Mouse (Mus musculus): ENCODE results near the gene Pkd1l3. TPM values are rescaled to one million over a fixed set of nuclear protein-coding genes. Genes with fewer than 3 reads are reported as not detected.

Pkd1l3 gene
- total RNA-seq, 2 experiments from 2014 or later, result 2.0 to 3.1 TPM

DNA sequence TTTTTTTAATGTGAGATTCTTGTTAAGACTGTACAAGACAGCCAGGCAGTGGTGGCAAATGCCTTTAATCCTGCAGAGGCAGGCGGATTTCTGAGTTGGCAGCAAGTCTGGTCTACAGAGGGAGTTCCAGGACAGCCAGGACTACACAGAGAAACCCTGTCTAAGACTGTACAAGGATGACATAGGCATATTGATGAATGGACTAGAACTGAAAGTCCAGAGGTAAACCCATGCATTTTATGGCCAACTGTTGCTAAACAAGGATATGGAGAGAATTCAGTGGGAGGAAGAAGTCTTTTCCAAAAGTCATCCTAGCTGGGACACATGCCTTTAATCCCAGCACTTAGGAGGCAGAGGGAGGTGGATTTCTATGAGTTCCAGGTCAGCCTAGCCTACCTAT is 83.4 kb downstream of the Pkd1l3 start:
- no peak for DNase-seq (ENCODE audit: low spot score in 2 of 2)

DNA sequence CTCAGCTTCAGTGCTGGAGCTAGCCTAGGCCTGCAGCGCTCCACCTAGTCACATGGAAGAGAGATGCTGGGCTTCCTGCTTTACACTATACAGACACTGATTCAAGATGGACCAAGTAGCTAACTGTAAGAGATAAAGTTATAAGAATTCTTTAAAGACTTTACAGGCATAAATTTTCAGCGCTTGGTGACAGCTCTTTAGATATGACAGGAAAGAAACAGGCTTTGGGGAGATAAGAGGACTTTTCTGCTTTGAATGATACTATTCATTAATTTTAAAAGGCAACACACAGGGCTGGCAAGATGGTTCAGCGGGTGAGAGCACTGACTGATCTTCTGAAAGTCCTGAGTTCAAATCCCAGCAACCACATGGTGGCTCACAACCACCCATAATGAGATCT is 84.2 kb downstream of the Pkd1l3 start:
- DNase-seq (ENCODE audit: low spot score in 2 of 2), result no peak

DNA sequence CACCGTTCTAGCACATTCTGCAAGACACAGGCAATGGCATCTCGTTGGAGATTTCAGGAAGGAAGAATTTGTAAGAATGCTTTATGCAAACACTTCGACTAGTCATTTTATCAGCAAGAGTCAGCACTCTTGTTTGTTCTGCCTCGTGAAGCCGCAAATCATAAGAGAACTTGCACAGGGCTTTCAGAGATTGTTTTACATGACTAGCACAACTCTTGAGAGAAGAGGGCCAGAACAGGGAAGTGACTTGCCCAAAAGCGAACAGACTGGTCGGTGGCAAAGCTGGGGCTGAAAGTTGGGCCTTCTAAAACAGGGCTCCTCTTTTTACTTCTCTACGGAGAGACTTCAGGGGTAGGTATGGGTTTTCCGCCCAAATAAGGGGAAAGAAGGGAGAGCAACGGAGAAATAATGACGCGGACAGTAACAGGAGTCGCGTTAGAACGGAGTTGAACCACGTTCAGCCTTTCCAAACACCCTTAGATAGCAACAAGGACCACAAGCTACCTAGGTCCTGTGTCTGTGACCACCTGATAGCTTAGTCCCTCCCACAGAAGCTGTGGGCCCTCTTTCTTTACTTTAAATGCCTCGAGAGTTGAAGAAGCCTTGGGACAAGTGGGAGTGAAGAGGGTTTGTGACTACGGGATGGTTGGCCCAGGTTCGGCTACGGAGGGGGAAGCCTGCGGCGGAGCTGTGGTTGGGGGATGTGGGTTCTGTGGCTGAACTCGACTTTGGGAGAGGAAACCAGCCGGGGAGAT is 90.4 kb downstream of the Pkd1l3 start:
- DNase-seq (ENCODE audit: low spot score in 2 of 2), result no peak

DNA sequence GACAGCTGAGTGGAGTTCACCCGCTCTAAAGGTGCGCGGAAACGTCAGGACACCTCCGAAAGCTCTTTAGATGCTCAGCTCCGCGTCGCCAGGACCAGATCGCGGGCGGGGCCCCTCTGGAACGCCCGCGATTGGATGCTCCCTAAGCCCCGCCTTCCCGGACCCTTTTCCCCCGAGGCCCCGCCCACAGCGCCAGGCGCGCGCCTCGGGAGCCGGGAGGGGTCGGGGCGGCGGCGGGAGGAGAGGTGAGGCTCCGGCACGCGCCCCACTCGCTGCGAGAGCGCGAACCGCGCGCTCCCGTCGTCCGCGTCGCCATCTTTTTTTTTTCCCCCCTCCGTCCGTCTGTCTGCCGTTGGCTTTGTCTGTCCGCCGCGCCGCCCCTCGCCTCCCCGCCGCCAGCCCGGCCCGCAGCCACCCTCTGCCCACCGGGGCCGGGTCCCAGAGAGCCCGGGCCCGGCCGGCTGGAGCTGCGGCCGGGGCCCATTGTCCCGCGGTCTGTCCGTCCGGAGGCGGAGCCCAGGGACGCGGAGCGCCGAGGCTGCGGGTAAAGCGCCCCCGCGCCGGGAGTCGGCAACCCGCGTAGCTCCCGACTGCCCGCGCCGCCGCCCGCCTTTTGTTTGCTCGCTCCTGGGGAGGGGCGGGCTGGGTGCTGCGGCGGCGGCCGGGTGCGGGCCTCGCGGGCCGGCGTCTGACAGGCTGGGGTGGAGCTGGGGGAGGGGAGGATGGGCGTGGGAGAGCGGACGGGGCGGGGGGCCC is 91.2 kb downstream of the Pkd1l3 start, which contains the start of gene Zfp821:
Gene Zfp821, plus strand, starts transcription at position 227 of the 756 bp plus-strand sequence.
- DNase-seq (ENCODE audit: low spot score in 2 of 2), result peak; percentile 92 to 95

DNA sequence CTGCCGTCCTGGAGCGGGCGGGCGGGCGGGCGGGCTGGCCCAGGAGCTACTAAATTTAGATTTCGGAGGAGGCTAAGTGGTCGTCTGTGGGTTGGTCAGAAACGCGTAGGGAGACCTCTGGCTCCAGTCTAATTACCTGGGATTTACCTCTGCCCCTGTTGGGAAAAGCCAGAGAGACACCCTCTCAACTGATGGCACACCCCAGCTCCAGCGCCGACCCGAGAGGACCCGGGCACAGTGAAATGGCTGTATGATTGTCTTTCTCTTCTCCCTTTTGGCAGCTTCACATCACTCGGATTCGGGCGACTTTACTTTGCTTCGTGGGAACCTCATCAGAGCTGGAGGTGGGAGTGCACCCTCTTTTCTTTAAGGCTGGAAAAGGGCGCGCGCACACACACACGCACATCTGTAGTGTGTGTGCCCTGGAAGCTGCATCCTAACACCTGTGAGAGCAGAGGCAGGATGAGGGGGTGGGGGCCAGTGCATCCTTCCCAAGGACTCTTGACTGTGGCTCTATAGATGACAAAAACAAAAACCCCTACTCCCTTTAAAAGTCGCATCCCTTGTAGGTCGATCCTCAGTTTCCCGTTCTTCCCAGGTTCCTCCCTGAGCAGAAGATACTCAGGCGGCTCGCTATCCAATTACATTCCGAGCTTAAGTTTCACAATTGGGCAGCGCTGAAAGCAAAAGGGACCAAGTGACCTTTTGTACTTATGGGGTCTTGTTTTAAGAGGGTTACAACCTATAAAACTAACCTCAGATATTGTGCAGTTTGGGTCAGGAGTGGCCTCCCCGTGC is 92.0 kb downstream of the Pkd1l3 start:
- peak in 1 of 2 experiments; percentile 26 for DNase-seq (ENCODE audit: low spot score in 2 of 2)

DNA sequence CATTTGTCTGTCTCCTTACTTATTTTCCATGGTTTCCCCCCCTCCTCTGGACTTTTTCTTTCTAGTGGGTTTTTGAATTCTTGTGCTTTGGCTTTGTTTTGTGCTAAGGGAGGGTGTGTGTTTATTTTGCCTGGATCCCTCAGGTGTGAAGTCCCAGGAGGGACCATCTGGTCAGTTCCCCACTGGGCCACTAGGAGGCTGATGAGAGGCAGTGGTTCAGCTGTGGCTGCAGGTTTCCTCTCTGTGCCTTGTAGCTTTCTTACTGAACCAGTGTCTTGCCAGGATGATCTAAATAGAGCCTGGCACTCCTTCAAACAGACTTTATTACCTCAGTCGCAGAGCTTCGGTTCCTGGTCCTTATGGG is 92.5 kb downstream of the Pkd1l3 start:
- DNase-seq (ENCODE audit: low spot score in 2 of 2), result peak; percentile 63 to 72

DNA sequence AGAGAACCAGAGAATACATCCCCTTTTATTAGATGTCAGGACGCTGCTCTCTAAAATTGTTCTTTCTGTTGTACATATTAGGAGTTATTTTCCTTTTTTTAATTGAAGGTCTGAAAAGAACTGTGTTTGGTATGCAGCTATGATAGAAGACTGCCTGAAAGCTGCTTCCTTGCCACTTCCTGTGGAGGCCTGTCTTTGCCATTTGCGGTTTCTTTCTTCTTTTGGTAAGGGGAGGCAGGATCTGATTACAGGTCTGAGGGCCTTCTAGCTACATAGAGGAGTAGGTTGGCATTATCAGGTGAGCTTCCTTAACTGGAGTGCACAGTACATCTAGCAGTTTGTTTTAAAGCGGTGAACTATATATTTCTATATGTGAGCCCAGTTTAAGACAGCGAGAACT is 93.6 kb downstream of the Pkd1l3 start:
- DNase-seq (ENCODE audit: low spot score in 2 of 2), result no peak

DNA sequence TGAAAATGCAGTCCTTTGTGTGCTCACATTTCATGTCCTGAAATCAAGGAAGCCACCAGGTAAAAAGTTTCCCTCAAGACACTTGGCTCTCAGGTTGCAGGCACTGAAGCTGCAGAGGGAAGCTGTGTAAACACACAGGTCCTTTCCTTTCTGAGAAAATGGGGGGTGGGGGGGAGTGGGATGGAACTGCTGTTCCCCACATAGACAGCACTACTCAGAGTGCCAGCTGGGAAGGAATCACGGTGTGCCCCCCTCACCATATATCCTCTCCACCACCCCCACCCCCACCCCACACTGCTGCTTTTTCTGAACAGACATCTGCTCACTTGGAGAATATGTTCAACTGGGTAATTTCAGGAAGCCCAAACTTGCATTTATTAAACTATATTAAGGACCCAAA is 98.2 kb downstream of the Pkd1l3 start:
- no peak for DNase-seq (ENCODE audit: low spot score in 2 of 2)

DNA sequence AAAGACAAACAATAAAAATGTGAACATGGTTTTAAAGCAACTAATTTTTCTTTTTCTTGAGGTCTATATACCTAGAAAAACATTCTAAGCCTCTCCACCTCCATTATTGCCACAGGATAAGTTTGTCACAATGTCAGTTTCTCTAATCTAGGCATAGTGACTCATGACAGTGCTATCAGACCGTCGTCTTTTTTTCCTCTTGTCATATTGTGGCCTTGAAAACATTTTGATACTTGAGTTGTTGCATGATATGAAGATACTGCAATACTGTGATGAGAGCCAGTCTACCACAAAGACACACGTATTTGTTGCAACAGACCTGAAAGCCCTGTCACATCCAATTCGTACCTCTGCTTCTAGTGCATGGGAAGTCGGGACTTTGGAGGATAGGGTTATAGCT is 100.6 kb downstream of the Pkd1l3 start:
- DNase-seq (ENCODE audit: low spot score in 2 of 2), result no peak

Other genes with a start within 250 kb of the Pkd1l3 start
- gene Pmfbp1, start 120.5 kb upstream of the Pkd1l3 start, total RNA-seq (2021), result under 1 TPM in 1 of 2 experiments, not detected in 1; 0.10 TPM
- gene Dhx38, start 48.7 kb upstream of the Pkd1l3 start, total RNA-seq (2021), result 10 to 100 TPM; 26.0 to 27.0 TPM
- 10 to 100 TPM; 16.4 to 16.7 TPM for gene Txnl4b, start 48.6 kb upstream of the Pkd1l3 start, total RNA-seq (2021)
- gene Hp, start 35.3 kb upstream of the Pkd1l3 start, total RNA-seq (2021), result not detected
- gene Dhodh, start 5.8 kb upstream of the Pkd1l3 start, total RNA-seq (2021), result 10 to 100 TPM; 22.7 to 26.4 TPM
- gene Ist1, start 78.7 kb downstream of the Pkd1l3 start, total RNA-seq (2021), result 10 to 100 TPM; 87.1 to 90.9 TPM
- gene Zfp821, start 91.0 kb downstream of the Pkd1l3 start, total RNA-seq (2021), result 10 to 100 TPM; 41.0 to 42.1 TPM
- gene Atxn1l, start 123.2 kb downstream of the Pkd1l3 start, total RNA-seq (2021), result 10 to 100 TPM; 40.9 to 42.1 TPM
- 10 to 100 TPM; 80.6 to 84.1 TPM for gene Ap1g1, start 164.0 kb downstream of the Pkd1l3 start, total RNA-seq (2021)

All from layer of hippocampus, adult 18-20 months (tissue).